Mouse (Mus musculus) stomach, postnatal 0 days (tissue): ENCODE data around the gene Myo15b.

ENCODE experiments used
- CTCF ChIP-seq: IDR thresholded peaks from 2 replicates; pipeline ENCODE4 v1.5.1; 2016; ENCODE audit warnings: antibody characterized with exemption, low read depth, mild to moderate bottlenecking, moderate library complexity
- EP300 ChIP-seq: optimal IDR thresholded peaks from 2 replicates; pipeline ENCODE3; 2016; ENCODE audit warnings: antibody characterized with exemption

GRCm38 (mm10) chr11:115841961-115842550 is 16.1 kb upstream of the Myo15b start:
- TF ChIP-seq CTCF, result no peak
- no peak for TF ChIP-seq EP300
